Mouse (Mus musculus) left cerebral cortex, postnatal 10 days (tissue): ENCODE measurements around the gene Commd4. TPM values are rescaled to one million over a fixed set of nuclear protein-coding genes. Genes with fewer than 3 reads are reported as not detected.
A peak's percentile ranks its signal among the peaks of the same experiment; 100 is the strongest.

Experiments
- DNase-seq, 2 experiments: peaks; one replicate each; pipeline ENCODE4 v3.0.0; 2021 to 2022; ENCODE audit warnings: low spot score in 2 of 2, mixed read lengths in 1 of 2; ENCODE audit errors: extremely low spot score in 1 of 2
- intact Hi-C: fragments of 180-260 bp; cut with DNase I; formaldehyde crosslinking; loops from one replicate; pipeline ENCODE4 v1.15.1; 2025
- total RNA-seq, 2 experiments: library from RNA; stranded (reverse); gene quantifications; 2 replicates each; pipeline ENCODE4 v1.2.3; 2021

The Commd4 gene
- total RNA-seq, 2 experiments from 2014 or later, result 81.8 to 90.4 TPM

GRCm38 (mm10) chr9:57146451-57147066 lies 11.6 kb downstream of the Commd4 start:
- DNase-seq, result no peak
- intact Hi-C loops, result no loop called here

GRCm38 (mm10) chr9:57144830-57145229 lies 13.3 kb downstream of the Commd4 start:
- intact Hi-C loops, result no loop called here
- no peak for DNase-seq

GRCm38 (mm10) chr9:57143212-57143611 lies 14.9 kb downstream of the Commd4 start:
- intact Hi-C loops, result no loop called here
- no peak for DNase-seq

- no peak for DNase-seq
- intact Hi-C loops, result no loop called here
These were observed 16.4 kb downstream of the Commd4 start for GRCm38 (mm10) chr9:57141417-57142353.

- intact Hi-C loops, result no loop called here
- DNase-seq, result no peak
These were observed 18.6 kb downstream of the Commd4 start for GRCm38 (mm10) chr9:57139571-57139970.

- intact Hi-C loops, result no loop called here
- no peak for DNase-seq
These were observed 19.0 kb downstream of the Commd4 start for GRCm38 (mm10) chr9:57139110-57139509.

GRCm38 (mm10) chr9:57138507-57138906 lies 19.6 kb downstream of the Commd4 start:
- intact Hi-C loops, result no loop called here
- DNase-seq, result no peak

- intact Hi-C loops, result no loop called here
- DNase-seq, result no peak
These were observed 20.4 kb downstream of the Commd4 start for GRCm38 (mm10) chr9:57137777-57138176.

- intact Hi-C loops, result no loop called here
- no peak for DNase-seq
These were observed 20.9 kb downstream of the Commd4 start for GRCm38 (mm10) chr9:57137246-57137645.

- intact Hi-C loops, result loop anchor here (5.0 kb wide), 2 partner anchors 54 to 184 kb away; no protein-coding TSS in a partner anchor
- DNase-seq, result peak; percentile 90 to 96
These were observed 27.3 kb downstream of the Commd4 start, which contains the start of gene Man2c1 for GRCm38 (mm10) chr9:57130577-57131433. Gene Man2c1, plus strand, starts transcription at chr9:57130690.

- no peak for DNase-seq
These were observed 28.5 kb downstream of the Commd4 start for GRCm38 (mm10) chr9:57129641-57130040.

GRCm38 (mm10) chr9:57117261-57117755 lies 40.8 kb downstream of the Commd4 start:
- intact Hi-C loops, result no loop called here
- no peak for DNase-seq

More at GRCm38 (mm10) chr9:57129641-57130040, 28.5 kb downstream of the Commd4 start:
- intact Hi-C loops, result loop anchor here (5.0 kb wide), 2 partner anchors 52 to 182 kb away; no protein-coding TSS in a partner anchor

Other genes starting within 250 kb of the Commd4 start
- 1 to 10 TPM; 3.4 to 4.1 TPM for gene Snx33, start 230.0 kb downstream of the Commd4 start, total RNA-seq
- 10 to 100 TPM; 49.0 to 55.8 TPM for gene Imp3, start 220.9 kb downstream of the Commd4 start, total RNA-seq
- gene Snupn, start 207.5 kb downstream of the Commd4 start, total RNA-seq, result 10 to 100 TPM; 16.3 to 17.3 TPM
- gene Ptpn9, start 163.4 kb downstream of the Commd4 start, total RNA-seq, result 10 to 100 TPM; 27.1 to 28.5 TPM
- gene Sin3a, start 86.3 kb downstream of the Commd4 start, total RNA-seq, result 10 to 100 TPM; 29.5 to 34.8 TPM
- 100 to 1,000 TPM; 140 to 148 TPM for gene Man2c1, start 27.6 kb downstream of the Commd4 start, total RNA-seq
- gene Neil1, start 10.0 kb downstream of the Commd4 start, total RNA-seq, result 1 to 10 TPM; 7.6 to 8.0 TPM
- gene Trcg1, start 78.2 kb upstream of the Commd4 start, total RNA-seq, result not detected
- 10 to 100 TPM; 12.1 to 15.7 TPM for gene 1700017B05Rik, start 104.3 kb upstream of the Commd4 start, total RNA-seq